Mouse (Mus musculus) lung, postnatal 0 days (tissue): ENCODE results near the gene Hacl1.

Source experiments
- CTCF ChIP-seq: IDR thresholded peaks from 2 replicates; pipeline ENCODE4 v1.5.1; 2016; ENCODE audit warnings: antibody characterized with exemption, mild to moderate bottlenecking
- EP300 ChIP-seq: IDR thresholded peaks from 2 replicates; pipeline ENCODE4 v1.6.1; 2016; ENCODE audit warnings: antibody characterized with exemption, mild to moderate bottlenecking, control low read depth

GRCm38 (mm10) chr14:31620591-31621223 lies 20.4 kb downstream of the Hacl1 start:
- no peak for TF ChIP-seq CTCF
- TF ChIP-seq EP300, result no peak
